Mouse (Mus musculus) retina, postnatal 1 day (tissue): Measurements from ENCODE around the gene Plpp3.

Experiments used
- DNase-seq: peaks from one replicate; pipeline ENCODE4 v3.0.0-alpha.2; 2012

Plpp3 gene

GRCm38 (mm10) chr4:105158651-105159530 lies 1.7 kb downstream of the Plpp3 start:
- DNase-seq: peak; percentile 56

- DNase-seq: no peak
Measured at GRCm38 (mm10) chr4:105159531-105159870, 2.4 kb downstream of the Plpp3 start.

DNA sequence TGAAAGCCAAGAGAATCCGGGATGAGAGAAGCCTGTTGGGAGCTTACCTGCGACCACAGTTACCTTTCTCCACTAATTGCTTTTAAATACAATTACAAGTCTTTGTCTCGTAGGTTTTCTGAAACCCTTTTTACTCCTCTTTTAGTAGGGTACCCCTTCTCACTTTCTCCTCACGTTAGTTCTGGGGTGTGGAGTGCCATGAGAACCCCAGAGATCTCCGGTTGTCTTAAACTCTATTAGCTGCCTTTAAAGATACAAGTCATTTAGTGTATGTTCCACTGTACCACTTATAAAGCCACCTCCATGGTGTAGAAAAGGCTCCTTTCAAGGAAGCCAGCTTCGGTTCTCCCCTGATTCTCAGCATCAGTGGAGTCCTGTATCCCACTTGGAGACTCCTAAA lies 3.3 kb downstream of the Plpp3 start:
- no peak for DNase-seq

GRCm38 (mm10) chr4:105162014-105162413 lies 4.9 kb downstream of the Plpp3 start:
- DNase-seq: no peak

DNA sequence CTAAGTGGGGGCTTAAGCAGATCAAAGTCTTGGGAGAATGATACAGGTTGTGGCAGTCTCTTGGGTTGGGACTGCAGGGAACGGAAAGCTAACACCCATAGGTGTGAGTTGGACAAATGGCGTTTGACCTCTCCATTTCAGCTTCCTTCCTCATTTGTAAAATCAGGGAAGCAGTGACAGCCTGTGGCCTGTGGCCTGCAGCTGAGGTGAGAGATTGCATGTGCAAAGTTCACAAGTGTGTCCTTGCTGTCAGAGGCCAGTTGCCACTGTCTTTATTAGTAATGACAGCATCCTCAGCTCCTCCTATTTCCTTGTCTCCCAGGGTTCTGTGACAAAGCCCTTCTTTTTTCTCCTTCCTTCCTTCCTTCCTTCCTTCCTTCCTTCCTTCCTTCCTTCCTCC lies 5.5 kb downstream of the Plpp3 start:
- DNase-seq: no peak

GRCm38 (mm10) chr4:105163981-105164411 lies 6.8 kb downstream of the Plpp3 start:
- no peak for DNase-seq

- peak; percentile 55 for DNase-seq
Measured at GRCm38 (mm10) chr4:105164952-105165351, 7.8 kb downstream of the Plpp3 start.

DNA sequence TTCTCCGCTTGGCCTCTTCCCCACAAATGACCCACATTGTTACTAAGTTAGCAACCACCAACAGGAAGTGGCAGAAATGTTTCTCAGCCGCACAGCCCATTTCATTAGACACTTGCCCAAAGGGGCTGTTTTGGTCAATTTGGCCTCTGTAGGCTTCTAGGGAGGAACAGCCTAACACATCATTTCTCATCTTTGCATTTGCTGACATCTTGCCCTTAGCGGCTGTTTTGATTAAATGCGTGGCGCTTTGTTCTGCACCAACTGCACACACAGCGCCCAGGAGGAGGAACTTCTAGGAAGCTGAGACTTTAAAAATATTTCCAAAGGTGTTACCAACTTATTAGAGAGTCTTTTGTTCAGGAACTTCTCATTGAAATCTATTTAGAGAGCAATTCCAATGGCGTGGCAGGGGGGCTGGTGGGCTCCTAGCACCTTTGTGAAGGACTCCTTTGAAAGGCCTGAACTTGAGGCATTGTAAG lies 12.0 kb downstream of the Plpp3 start:
- no peak for DNase-seq

GRCm38 (mm10) chr4:105169826-105170810 lies 13.0 kb downstream of the Plpp3 start:
- peak; percentile 40 for DNase-seq

- DNase-seq: no peak
Measured at GRCm38 (mm10) chr4:105170811-105171401, 13.8 kb downstream of the Plpp3 start.

GRCm38 (mm10) chr4:105171432-105171831 lies 14.3 kb downstream of the Plpp3 start:
- DNase-seq: no peak

DNA sequence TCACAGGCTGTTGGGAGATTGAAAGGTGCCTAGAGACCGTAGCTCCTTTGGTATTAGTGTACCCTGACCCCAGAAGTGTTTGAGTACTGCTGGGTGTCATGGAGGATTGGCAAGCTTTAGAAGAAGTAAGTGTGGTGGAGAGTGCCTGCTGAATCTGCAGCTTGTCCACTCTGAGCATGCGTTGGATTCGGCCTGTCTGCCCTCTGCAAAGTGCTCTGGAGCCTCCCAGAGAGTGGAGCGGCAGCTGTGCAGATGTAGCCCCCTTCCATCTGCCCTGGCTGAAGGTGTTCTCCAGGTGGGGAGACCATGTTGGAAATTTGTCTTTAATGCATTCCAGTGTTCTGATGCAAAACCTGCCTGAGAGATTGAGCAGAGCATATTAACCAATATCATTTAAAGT lies 17.6 kb downstream of the Plpp3 start:
- DNase-seq: no peak

DNA sequence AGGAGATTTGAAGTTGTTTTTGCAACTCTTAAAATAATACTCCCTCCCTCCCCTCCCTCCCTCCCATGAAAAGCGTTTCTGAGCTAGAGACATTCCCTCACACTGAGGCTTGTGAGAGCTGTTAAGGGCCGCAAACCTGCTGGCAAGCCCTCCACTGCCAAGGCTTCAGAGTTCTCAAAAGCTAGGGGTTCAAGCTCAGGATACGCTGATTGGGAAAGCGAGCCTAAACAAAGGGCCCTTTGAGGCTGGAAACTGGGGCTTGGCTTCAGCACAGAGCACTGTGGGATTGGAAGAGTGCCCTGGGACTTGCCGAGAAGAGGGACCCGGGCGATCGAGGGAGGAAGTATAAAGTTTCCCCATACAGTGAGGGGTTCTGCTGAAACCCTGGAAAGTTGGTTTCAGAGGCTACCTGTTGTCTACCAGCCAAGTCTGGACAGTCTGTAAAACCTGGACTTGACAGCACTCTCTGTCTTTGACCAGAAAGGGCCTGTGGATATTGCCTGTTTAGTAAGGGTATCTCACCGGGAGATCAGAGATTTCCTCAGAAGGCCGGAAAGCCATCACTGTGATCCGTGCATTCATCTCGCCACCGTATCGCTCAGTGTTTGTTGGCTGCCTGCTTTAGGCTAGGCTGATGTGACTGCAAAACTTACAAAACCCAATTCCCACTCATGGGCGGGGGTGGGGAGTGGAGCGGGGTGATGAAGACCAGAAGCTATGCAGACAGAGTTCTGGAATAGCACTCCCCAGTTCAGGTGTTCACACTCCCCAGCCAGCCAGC lies 18.3 kb downstream of the Plpp3 start:
- peak; percentile 66 for DNase-seq

DNA sequence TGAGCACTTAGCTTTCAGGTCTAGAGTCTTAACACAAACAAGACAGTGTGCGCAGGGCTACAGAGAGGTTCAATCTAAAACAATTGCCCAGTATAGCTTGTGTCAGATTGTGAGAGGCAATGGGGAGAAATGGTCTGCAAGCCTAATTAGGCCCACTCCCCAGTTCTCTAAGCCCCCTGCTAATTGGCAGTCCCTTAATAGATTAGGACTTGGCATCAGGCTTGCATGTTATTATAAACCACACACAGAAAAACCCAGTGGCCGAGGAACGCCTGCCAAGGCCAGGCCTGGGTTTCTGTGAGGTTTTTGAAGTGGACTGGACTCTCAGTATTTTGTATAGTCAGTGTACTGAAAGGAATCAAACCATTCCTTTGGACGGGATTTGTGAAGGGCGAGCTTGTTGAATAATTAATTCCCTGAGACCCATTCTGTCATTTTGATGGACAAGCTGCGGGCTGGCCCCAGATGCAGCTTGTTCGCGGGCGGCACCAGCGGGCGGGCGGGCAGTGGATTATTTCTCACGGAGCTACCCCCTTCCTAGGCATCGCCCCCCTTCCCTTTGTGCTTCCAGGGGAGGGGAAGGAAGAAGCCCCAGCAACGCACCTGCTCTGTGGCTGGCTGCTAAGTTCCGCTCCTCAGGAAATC lies 24.0 kb downstream of the Plpp3 start:
- DNase-seq: peak; percentile 91

DNA sequence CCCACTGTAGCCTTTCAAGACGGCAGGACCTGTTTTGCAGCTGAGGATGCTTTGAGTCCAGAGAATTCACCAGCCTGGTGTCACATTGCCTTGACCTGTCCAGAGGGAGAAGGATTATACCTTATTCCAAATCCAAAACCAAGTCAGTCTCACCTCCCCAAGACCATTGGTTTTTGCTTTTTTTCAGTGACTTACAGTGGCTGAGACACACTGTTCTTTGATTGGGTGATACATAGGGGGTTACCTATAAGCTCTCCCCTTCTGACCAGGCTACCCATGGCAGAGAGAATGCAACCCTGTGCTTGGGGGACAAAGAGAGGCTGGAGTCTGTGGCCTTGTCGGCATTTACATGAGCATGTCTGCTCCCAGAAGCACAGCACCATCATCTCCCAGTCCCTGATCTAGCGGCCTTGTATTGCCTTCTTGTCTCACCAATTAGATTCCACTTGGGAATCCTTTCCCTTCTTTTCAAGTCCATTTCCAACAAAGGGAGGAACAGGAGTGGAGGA lies 24.6 kb downstream of the Plpp3 start:
- DNase-seq: no peak

GRCm38 (mm10) chr4:105182249-105182648 lies 25.1 kb downstream of the Plpp3 start:
- DNase-seq: peak; percentile 53

- no peak for DNase-seq
Measured at GRCm38 (mm10) chr4:105184490-105184889, 27.3 kb downstream of the Plpp3 start.

GRCm38 (mm10) chr4:105184924-105185323 lies 27.8 kb downstream of the Plpp3 start:
- DNase-seq: no peak

- no peak for DNase-seq
Measured at GRCm38 (mm10) chr4:105186654-105187053, 29.5 kb downstream of the Plpp3 start.

DNA sequence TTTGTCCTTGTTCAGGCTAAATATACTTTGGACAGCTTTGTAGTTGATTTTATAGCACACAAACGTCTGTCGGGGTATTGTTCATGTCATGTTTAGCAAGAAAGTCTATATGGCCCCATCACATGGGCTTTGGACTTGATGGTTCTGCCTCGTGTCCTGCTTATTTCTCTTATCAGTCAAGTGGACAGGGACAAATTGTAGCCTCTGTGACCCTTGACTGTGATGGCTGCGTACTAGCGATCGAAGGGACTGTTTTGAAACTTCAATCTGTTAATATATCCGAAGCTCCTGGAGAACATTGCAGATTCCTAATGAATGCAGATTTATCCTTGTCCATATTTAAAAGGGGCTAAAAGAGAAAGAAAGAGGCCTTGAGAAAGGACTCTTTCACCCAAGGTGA lies 30.7 kb downstream of the Plpp3 start:
- no peak for DNase-seq

GRCm38 (mm10) chr4:105188801-105189200 lies 31.7 kb downstream of the Plpp3 start:
- no peak for DNase-seq

DNA sequence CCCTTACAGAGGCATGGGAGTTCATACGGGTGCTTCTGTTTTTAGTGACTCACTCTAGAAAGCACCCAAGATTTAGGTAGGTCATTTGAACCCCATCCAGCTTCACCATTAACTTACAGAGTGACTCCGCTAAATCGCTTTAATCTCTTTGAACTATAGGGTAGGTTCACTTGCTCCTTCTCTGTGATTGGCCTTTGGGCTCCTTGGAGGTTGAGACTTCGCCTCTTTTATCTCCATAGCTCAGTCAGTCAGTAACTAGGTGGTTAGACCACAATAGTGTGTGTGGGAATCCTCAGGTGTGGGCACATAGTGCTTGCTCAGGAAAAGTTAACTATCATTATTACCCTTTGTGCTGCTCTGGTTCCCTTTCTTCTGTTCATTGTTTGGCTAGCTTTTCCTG lies 33.7 kb downstream of the Plpp3 start:
- no peak for DNase-seq
